Mouse (Mus musculus): Measurements from ENCODE around the gene Errfi1. TPM values are rescaled to one million over a fixed set of nuclear protein-coding genes. Genes with fewer than 3 reads are reported as not detected.

Errfi1 gene
- total and polyA plus RNA-seq, 3 experiments, result 2.1 to 2.7 TPM; not detected in 1

- H3K27ac ChIP-seq (ENCODE audit: control insufficient read depth, low read depth, low read length), result no peak overlapping the region
Measured at GRCm38 (mm10) chr4:150888492-150888891, 34.8 kb downstream of the Errfi1 start.

GRCm38 (mm10) chr4:150889273-150889954 lies 35.7 kb downstream of the Errfi1 start:
- Histone ChIP-seq H3K9ac (ENCODE audit: control insufficient read depth, low read depth, low read length, poor library complexity, severe bottlenecking) (no peak overlapping the region), H3K36me3 (ENCODE audit: control insufficient read depth in 1 of 2, insufficient read depth in 2 of 2, low read length in 2 of 2) (no peaks in the 10 kb centered on the region), H3K4me1 (ENCODE audit: control insufficient read depth in 1 of 2, insufficient read depth in 2 of 2, low read length in 2 of 2) (no peaks in the 10 kb centered on the region), H3K27ac (ENCODE audit: control insufficient read depth, low read depth, low read length) (no peak overlapping the region), H3K27me3 (ENCODE audit: control insufficient read depth in 1 of 2, insufficient read depth in 2 of 2, low read length in 2 of 2) (no peaks in the 10 kb centered on the region), H3K9me3 (replicated peaks; ENCODE audit: insufficient read depth, low read length) (no peaks in the 10 kb centered on the region), H3K79me2 (ENCODE audit: control insufficient read depth, insufficient read depth, low read length, poor library complexity) (no peaks in the 10 kb centered on the region), H3K4me3 (ENCODE audit: control insufficient read depth in 1 of 2, insufficient read depth in 1 of 2, low read depth in 2 of 2, low read length in 2 of 2) (no peak overlapping the region)
- TF ChIP-seq EP300 (IDR thresholded peaks at IDR 0.05; ENCODE audit: low read depth in 1 of 2, low read length in 2 of 2) (no peak), NELFE (IDR thresholded peaks at IDR 0.05; ENCODE audit: low read depth, low read length) (no peak), TAL1 (IDR thresholded peaks at IDR 0.05; ENCODE audit: low read length) (no peak), KAT2A (conservative IDR thresholded peaks at IDR 0.05; ENCODE audit: low read depth, low read length) (no peak), MAZ (IDR thresholded peaks at IDR 0.05; ENCODE audit: low read depth, low read length) (no peak), GATA1 (IDR thresholded peaks at IDR 0.05; ENCODE audit: low read depth, low read length) (no peak), ZC3H11A (IDR thresholded peaks at IDR 0.05; ENCODE audit: low read depth, low read length) (no peak), ZNF384 (IDR thresholded peaks at IDR 0.05; ENCODE audit: low read depth, low read length) (no peak), BHLHE40 (IDR thresholded peaks at IDR 0.05; ENCODE audit: borderline replicate concordance, low read depth, low read length) (no peak), RAD21 (IDR thresholded peaks at IDR 0.05; ENCODE audit: low read depth, low read length) (no peak), HCFC1 (IDR thresholded peaks at IDR 0.05; ENCODE audit: low read depth, low read length) (no peak), ZMIZ1 (IDR thresholded peaks at IDR 0.05; ENCODE audit: low read depth, low read length) (no peak), NRF1 (IDR thresholded peaks at IDR 0.05; ENCODE audit: insufficient read depth, low read depth, low read length, poor library complexity, severe bottlenecking) (no peak)
- no peak for DNase-seq (ENCODE audit: low read depth, low spot score)

More at GRCm38 (mm10) chr4:150888492-150888891, 34.8 kb downstream of the Errfi1 start:
- H3K79me2 ChIP-seq (ENCODE audit: control insufficient read depth, insufficient read depth, low read length, poor library complexity), result no peaks in the 10 kb centered on the region
- H3K4me1 ChIP-seq (ENCODE audit: control insufficient read depth in 1 of 2, insufficient read depth in 2 of 2, low read length in 2 of 2), result no peaks in the 10 kb centered on the region
- no peak overlapping the region for H3K9ac ChIP-seq (ENCODE audit: control insufficient read depth, low read depth, low read length, poor library complexity, severe bottlenecking)
- no peaks in the 10 kb centered on the region for H3K9me3 ChIP-seq (replicated peaks; ENCODE audit: insufficient read depth, low read length)
- H3K36me3 ChIP-seq (ENCODE audit: control insufficient read depth in 1 of 2, insufficient read depth in 2 of 2, low read length in 2 of 2), result no peaks in the 10 kb centered on the region
- TF ChIP-seq KAT2A (conservative IDR thresholded peaks at IDR 0.05; ENCODE audit: low read depth, low read length), result no peak
- no peak for TF ChIP-seq CHD1 (IDR thresholded peaks at IDR 0.05; ENCODE audit: low read depth, low read length)
- TF ChIP-seq POLR2A (IDR thresholded peaks at IDR 0.05; ENCODE audit: control insufficient read depth in 1 of 2, insufficient read depth in 1 of 2, low read depth in 1 of 2, low read length in 2 of 2, poor library complexity in 1 of 2), result no peak
- TF ChIP-seq MXI1 (IDR thresholded peaks at IDR 0.05; ENCODE audit: low read depth, low read length), result no peak
- no peak for TF ChIP-seq ETS1 (IDR thresholded peaks at IDR 0.05; ENCODE audit: low read depth, low read length)
- TF ChIP-seq CTCF (IDR thresholded peaks at IDR 0.05 in 2 of 3, conservative IDR thresholded peaks at IDR 0.05 in 1 of 3; ENCODE audit: control insufficient read depth in 1 of 3, insufficient read depth in 1 of 3, low read depth in 2 of 3, low read length in 3 of 3, poor library complexity in 1 of 3, severe bottlenecking in 1 of 3), result no peak
- no peak for TF ChIP-seq MAX (IDR thresholded peaks at IDR 0.05; ENCODE audit: low read length)
- no peak for TF ChIP-seq MAFK (IDR thresholded peaks at IDR 0.05; ENCODE audit: borderline replicate concordance, low read depth, low read length)
- TF ChIP-seq ZNF384 (IDR thresholded peaks at IDR 0.05; ENCODE audit: low read depth, low read length), result no peak
- H3K4me3 ChIP-seq (ENCODE audit: control insufficient read depth in 1 of 2, insufficient read depth in 1 of 2, low read depth in 2 of 2, low read length in 2 of 2), result no peak overlapping the region
- no peak for DNase-seq (ENCODE audit: low read depth, low spot score)
- no peaks in the 10 kb centered on the region for H3K27me3 ChIP-seq (ENCODE audit: control insufficient read depth in 1 of 2, insufficient read depth in 2 of 2, low read length in 2 of 2)
